Mouse (Mus musculus): Measurements from ENCODE around the gene Rgs7. TPM values are rescaled to one million over a fixed set of nuclear protein-coding genes. Genes with fewer than 3 reads are reported as not detected.

The Rgs7 gene
- total RNA-seq, 4 experiments from 2014 or later, result 0.31 to 0.46 TPM; not detected in 2

GRCm38 (mm10) chr1:175032015-175032414, 460.3 kb downstream of the Rgs7 start:
- DNase-seq (ENCODE audit: low spot score in 2 of 2), result no peak

DNA sequence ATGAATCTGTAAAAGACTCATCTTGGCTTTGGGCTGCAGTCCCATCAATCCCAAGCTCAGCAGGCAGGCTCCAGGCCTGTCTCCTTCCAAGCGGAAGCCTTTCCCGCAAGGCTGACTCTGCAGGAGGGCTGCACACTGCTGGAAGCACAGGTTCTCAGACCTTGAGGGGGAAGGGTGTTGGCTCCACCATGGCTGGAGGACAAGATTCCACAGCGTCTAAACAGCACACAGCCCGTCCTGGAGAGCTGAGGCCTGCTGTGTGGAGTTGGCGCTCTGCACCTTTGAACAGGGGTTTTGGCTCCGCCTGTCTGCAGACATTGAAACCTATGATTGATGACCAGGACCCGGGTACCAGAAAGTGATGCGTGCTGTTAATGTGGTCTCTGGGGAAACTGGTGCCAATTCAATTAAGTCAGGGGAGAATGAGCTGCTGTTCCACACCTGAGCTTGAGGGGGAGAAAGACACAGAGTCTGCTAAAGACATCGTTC, 463.5 kb downstream of the Rgs7 start:
- no peak for DNase-seq (ENCODE audit: low spot score in 2 of 2)

DNA sequence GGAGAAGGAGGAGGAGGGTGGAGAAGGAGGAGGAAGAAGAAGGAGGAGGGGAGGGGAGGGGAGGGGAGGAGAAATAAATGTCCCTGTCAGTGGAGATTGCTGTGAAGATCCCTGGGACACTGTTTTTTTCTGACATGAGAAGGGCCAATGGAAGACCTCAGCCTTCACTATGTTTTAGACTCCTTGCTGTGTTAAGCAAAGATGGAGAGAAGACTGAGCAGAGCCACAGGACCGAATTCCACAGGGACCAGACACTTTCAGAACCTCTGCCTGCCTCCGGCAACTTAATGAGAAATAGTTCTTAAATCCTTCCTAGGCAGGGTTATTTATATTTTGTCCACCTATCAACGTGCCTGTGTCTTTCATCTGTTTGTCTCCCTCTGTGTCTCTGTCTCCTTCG, 464.0 kb downstream of the Rgs7 start:
- DNase-seq (ENCODE audit: low spot score in 2 of 2), result no peak

GRCm38 (mm10) chr1:175025781-175026309, 466.5 kb downstream of the Rgs7 start:
- no peak for DNase-seq (ENCODE audit: low spot score in 2 of 2)

GRCm38 (mm10) chr1:175024136-175024535, 468.2 kb downstream of the Rgs7 start:
- DNase-seq (ENCODE audit: low spot score in 2 of 2), result no peak

Other genes starting within 250 kb of the Rgs7 start
- gene Kmo, start 127.9 kb upstream of the Rgs7 start, total RNA-seq (2022), result under 1 TPM in 1 of 4 experiments, not detected in 3; 0.11 TPM
- 100 to 1,000 TPM; 237 to 267 (median 244) TPM for gene Fh1, start 133.1 kb upstream of the Rgs7 start, total RNA-seq (2022)
- 1 to 10 TPM; 3.8 to 6.2 (median 5.0) TPM for gene Opn3, start 200.3 kb upstream of the Rgs7 start, total RNA-seq (2022)
- 1 to 10 TPM; 3.0 to 6.0 (median 3.7) TPM for gene Chml, start 200.4 kb upstream of the Rgs7 start, total RNA-seq (2022)
- gene Wdr64, start 206.1 kb upstream of the Rgs7 start, total RNA-seq (2022), result not detected